Mouse (Mus musculus) CH12.LX (cell line): ENCODE measurements at regions not wholly inside any gene's neighbourhood (a gene's known extent, or its start where the extent isn't known, plus 50 kb on each side); places are given as distances from the start of the nearest gene placed in this dataset.

Experiments used
- CHD2 ChIP-seq: IDR thresholded peaks from 2 replicates; pipeline ENCODE4 v1.6.1; 2011; ENCODE audit warnings: low read length, improper control_type of control experiment
- CTCF ChIP-seq, 2 experiments: IDR thresholded peaks in 1 of 2; conservative IDR thresholded peaks in 1 of 2; 2 replicates each; pipeline ENCODE4 v1.5.1; 2011 to 2012; ENCODE audit warnings: low read depth in 2 of 2, low read length in 2 of 2, improper control_type of control experiment in 1 of 2, inconsistent platforms in 1 of 2, mild to moderate bottlenecking in 1 of 2, moderate library complexity in 1 of 2
- ELF1 ChIP-seq: IDR thresholded peaks from 2 replicates; pipeline ENCODE4 v1.6.1; 2014; ENCODE audit warnings: low read depth, mild to moderate bottlenecking, inconsistent platforms, low read length, improper control_type of control experiment
- GABPA ChIP-seq: IDR thresholded peaks from 2 replicates; pipeline ENCODE4 v1.6.1; 2012; ENCODE audit warnings: low read depth, low read length, improper control_type of control experiment, inconsistent platforms; ENCODE audit not compliant: insufficient replicate concordance
- MAX ChIP-seq: IDR thresholded peaks from 2 replicates; pipeline ENCODE4 v1.6.1; 2011; ENCODE audit warnings: low read length, improper control_type of control experiment
- NRF1 ChIP-seq: IDR thresholded peaks from 2 replicates; pipeline ENCODE4 v1.6.1; 2014; ENCODE audit warnings: low read depth, mild to moderate bottlenecking, inconsistent platforms, low read length, improper control_type of control experiment, moderate library complexity
- PAX5 ChIP-seq: IDR thresholded peaks from 2 replicates; pipeline ENCODE4 v1.6.1; 2012; ENCODE audit warnings: low read length, inconsistent platforms, mixed read lengths
- POLR2A ChIP-seq: IDR thresholded peaks from 2 replicates; pipeline ENCODE4 v1.6.1; 2011; ENCODE audit warnings: low read depth, mild to moderate bottlenecking, improper control_type of control experiment, low read length
- SMC3 ChIP-seq: IDR thresholded peaks from 2 replicates; pipeline ENCODE4 v1.6.1; 2011; ENCODE audit warnings: low read depth, low read length, improper control_type of control experiment
- TCF12 ChIP-seq: IDR thresholded peaks from 2 replicates; pipeline ENCODE4 v1.6.1; 2014; ENCODE audit warnings: low read depth, mild to moderate bottlenecking, inconsistent platforms, low read length, improper control_type of control experiment
- ZC3H11A ChIP-seq: IDR thresholded peaks from 2 replicates; pipeline ENCODE4 v1.6.1; 2012; ENCODE audit warnings: low read depth, mild to moderate bottlenecking, inconsistent platforms, low read length, improper control_type of control experiment
- ZMIZ1 ChIP-seq: IDR thresholded peaks from 2 replicates; pipeline ENCODE4 v1.6.1; 2012; ENCODE audit warnings: low read depth, mild to moderate bottlenecking, inconsistent platforms, low read length, improper control_type of control experiment

GRCm38 (mm10) chr16:73105496-73105895 lies 797.4 kb downstream of the Robo1 start:
- TF ChIP-seq MAX (no peak), ZC3H11A (no peak), POLR2A (no peak), ZMIZ1 (no peak), CHD2 (no peak), NRF1 (no peak), PAX5 (no peak), CTCF (conservative IDR thresholded peaks at IDR 0.05 in 1 of 2, IDR thresholded peaks at IDR 0.05 in 1 of 2; ENCODE audit: low read depth in 2 of 2, low read length in 2 of 2) (no peak), GABPA (no peak), TCF12 (no peak), SMC3 (no peak), ELF1 (no peak)
